15 mouse cellular contexts compared by ENCODE assay signal in the genomic region with DNA sequence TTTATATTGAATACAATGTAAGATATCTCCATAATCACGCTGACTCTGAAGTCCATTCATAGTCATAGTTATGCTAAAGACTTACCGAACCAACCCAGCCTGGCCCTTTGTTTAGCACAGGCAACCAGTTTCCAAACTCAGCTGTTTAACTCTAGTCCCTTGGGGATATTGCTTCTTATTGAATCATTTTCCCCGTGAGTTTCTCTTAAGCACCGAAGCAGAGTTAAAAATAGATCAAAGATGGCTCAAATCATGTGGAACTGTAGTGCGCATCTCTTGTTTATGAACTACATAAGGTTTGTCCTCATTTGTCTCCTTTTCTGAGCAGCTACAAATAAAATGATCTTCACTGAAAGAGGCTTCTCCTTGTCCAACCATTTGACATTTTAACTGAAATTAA.
"Had no signal": no experiment of that assay in that cellular context is flagged by ENCODE, and none has a peak within 500 bp of the region (broad histone marks: within the 10 kb centered on the region; RNA-seq: fewer than 3 reads in every experiment).

No protein-coding gene starts in this region.

- H3K9ac ChIP-seq: limb, embryonic 12.5 days; liver, embryonic 14.5 days; neural tube, embryonic 12.5 days; stomach, embryonic 15.5 days had no signal

- H3K27ac ChIP-seq: kidney, postnatal 0 days; limb, embryonic 12.5 days; liver, embryonic 14.5 days; neural tube, embryonic 12.5 days; stomach, embryonic 15.5 days had no signal

- H3K36me3 ChIP-seq: limb, embryonic 12.5 days; neural tube, embryonic 12.5 days; stomach, embryonic 15.5 days had no signal

- DNase-seq: kidney, adult 8-10 months; kidney, postnatal 36 days; layer of hippocampus, adult 9-11 months; layer of hippocampus, postnatal 36 days; liver; lung, adult 18-20 months; lung, postnatal 36 days; right cerebral cortex, postnatal 14 days; thymus, postnatal 4 days had no signal

- H3K27me3 ChIP-seq: limb, embryonic 12.5 days; neural tube, embryonic 12.5 days; stomach, embryonic 15.5 days had no signal

- H3K4me3 ChIP-seq: limb, embryonic 12.5 days; neural tube, embryonic 12.5 days; stomach, embryonic 15.5 days had no signal

- H3K4me1 ChIP-seq: limb, embryonic 12.5 days; stomach, embryonic 15.5 days had no signal

- H3K4me2 ChIP-seq: limb, embryonic 12.5 days; neural tube, embryonic 12.5 days; stomach, embryonic 15.5 days had no signal

- ATAC-seq: intestine, postnatal 0 days had no signal

- H3K9me3 ChIP-seq: limb, embryonic 12.5 days; neural tube, embryonic 12.5 days; stomach, embryonic 15.5 days had no signal
